Mouse (Mus musculus) ES-Bruce4 (cell line): ENCODE results near the gene Sox6.

Source experiments
- CTCF ChIP-seq: IDR thresholded peaks from one replicate; pipeline ENCODE4 v1.8.1; 2011; ENCODE audit warnings: low read depth, low read length
- EP300 ChIP-seq: IDR thresholded peaks from 2 replicates; pipeline ENCODE4 v1.6.1; 2011; ENCODE audit warnings: low read depth, low read length; ENCODE audit not compliant: insufficient read depth
- POLR2A ChIP-seq: IDR thresholded peaks from one replicate; pipeline ENCODE4 v1.8.1; 2011; ENCODE audit warnings: low read length; ENCODE audit not compliant: insufficient read depth

- TF ChIP-seq CTCF (no peak), EP300 (no peak), POLR2A (no peak)
Observed at GRCm38 (mm10) chr7:115868504-115868903, 170.1 kb downstream of the Sox6 start.
